Mouse (Mus musculus): Measurements from ENCODE around the gene Map4.

Gene Map4

GRCm38 (mm10) chr9:110001946-110002345 lies 70.7 kb downstream of the Map4 start:
- no peak for DNase-seq (ENCODE audit: low spot score)

GRCm38 (mm10) chr9:110002413-110002812 lies 71.2 kb downstream of the Map4 start:
- DNase-seq (ENCODE audit: low spot score): no peak

- peak; percentile 29 for DNase-seq (ENCODE audit: low spot score)
Measured at GRCm38 (mm10) chr9:110019224-110019623, 88.0 kb downstream of the Map4 start.

GRCm38 (mm10) chr9:110020405-110020804 lies 89.1 kb downstream of the Map4 start:
- DNase-seq (ENCODE audit: low spot score): no peak

- no peak for DNase-seq (ENCODE audit: low spot score)
Measured at GRCm38 (mm10) chr9:110021463-110021862, 90.2 kb downstream of the Map4 start.

GRCm38 (mm10) chr9:110022151-110022550 lies 90.9 kb downstream of the Map4 start:
- no peak for DNase-seq (ENCODE audit: low spot score)

- no peak for DNase-seq (ENCODE audit: low spot score)
Measured at GRCm38 (mm10) chr9:110035091-110035490, 103.8 kb downstream of the Map4 start.

GRCm38 (mm10) chr9:110037895-110038294 lies 106.6 kb downstream of the Map4 start:
- DNase-seq (ENCODE audit: low spot score): no peak

- no peak for DNase-seq (ENCODE audit: low spot score)
Measured at GRCm38 (mm10) chr9:110038485-110038884, 107.2 kb downstream of the Map4 start.

GRCm38 (mm10) chr9:110044373-110044772 lies 113.1 kb downstream of the Map4 start:
- no peak for DNase-seq (ENCODE audit: low spot score)

- no peak for DNase-seq (ENCODE audit: low spot score)
Measured at GRCm38 (mm10) chr9:110045763-110046377, 114.6 kb downstream of the Map4 start.

GRCm38 (mm10) chr9:110047260-110047659 lies 116.0 kb downstream of the Map4 start:
- no peak for DNase-seq (ENCODE audit: low spot score)

GRCm38 (mm10) chr9:110047857-110048256 lies 116.6 kb downstream of the Map4 start:
- DNase-seq (ENCODE audit: low spot score): no peak

GRCm38 (mm10) chr9:110051184-110051583 lies 119.9 kb downstream of the Map4 start:
- no peak for DNase-seq (ENCODE audit: low spot score)

- DNase-seq (ENCODE audit: low spot score): peak; percentile 48
Measured at GRCm38 (mm10) chr9:110051869-110052661, 120.8 kb downstream of the Map4 start.

GRCm38 (mm10) chr9:110052951-110053304 lies 121.7 kb downstream of the Map4 start:
- DNase-seq (ENCODE audit: low spot score): no peak

GRCm38 (mm10) chr9:110053305-110054079 lies 122.2 kb downstream of the Map4 start:
- DNase-seq (ENCODE audit: low spot score): peak; percentile 59

GRCm38 (mm10) chr9:110054080-110054421 lies 122.8 kb downstream of the Map4 start:
- no peak for DNase-seq (ENCODE audit: low spot score)

- no peak for DNase-seq (ENCODE audit: low spot score)
Measured at GRCm38 (mm10) chr9:110054781-110055180, 123.5 kb downstream of the Map4 start.

- no peak for DNase-seq (ENCODE audit: low spot score)
Measured at GRCm38 (mm10) chr9:110057200-110057599, 125.9 kb downstream of the Map4 start.

- no peak for DNase-seq (ENCODE audit: low spot score)
Measured at GRCm38 (mm10) chr9:110060761-110061160, 129.5 kb downstream of the Map4 start.

GRCm38 (mm10) chr9:110062405-110062804 lies 131.1 kb downstream of the Map4 start:
- no peak for DNase-seq (ENCODE audit: low spot score)

- DNase-seq (ENCODE audit: low spot score): no peak
Measured at GRCm38 (mm10) chr9:110062861-110063260, 131.6 kb downstream of the Map4 start.

All from retina, embryonic 14.5 days (tissue).